Mouse (Mus musculus): ENCODE measurements around the gene Adh6b. TPM values are rescaled to one million over a fixed set of nuclear protein-coding genes. Genes with fewer than 3 reads are reported as not detected.

The Adh6b gene
- polyA plus RNA-seq, 1 experiment from 2014 or later, result 0.30 TPM

DNA sequence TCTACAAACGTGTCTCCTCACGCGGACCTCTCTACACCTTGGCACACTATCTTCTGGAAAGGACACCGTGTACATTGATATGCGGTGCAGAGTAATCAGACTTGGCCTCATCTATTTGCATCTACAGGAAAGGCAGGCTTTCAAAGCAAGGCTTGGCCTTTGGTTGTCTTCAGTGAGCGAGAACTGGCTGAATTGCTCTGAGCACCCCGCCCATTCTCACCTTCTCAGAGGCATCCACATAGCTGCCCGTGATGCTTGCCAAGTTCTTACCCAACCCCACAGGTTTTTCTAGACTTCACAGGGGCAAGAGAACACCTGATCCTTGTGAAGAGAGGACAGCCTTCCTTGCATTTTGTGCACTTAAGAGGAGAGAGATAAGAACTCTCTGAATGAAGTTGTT is 31.7 kb upstream of the Adh6b start:
- 78% methylated on average over 8 of the region's 8 CpGs for WGBS (ENCODE audit: insufficient replicate concordance)
- H3K27me3 ChIP-seq (ENCODE audit: control insufficient read depth, insufficient read depth, low read depth, low read length), result no peaks in the 10 kb centered on the region
- no peak overlapping the region for H3K27ac ChIP-seq (ENCODE audit: low read length)
- H3K4me3 ChIP-seq (ENCODE audit: low read depth, low read length), result no peak overlapping the region
- no peak overlapping the region for H3K4me2 ChIP-seq (ENCODE audit: low read depth, low read length)
- H3K9ac ChIP-seq (ENCODE audit: low read depth, low read length), result no peak overlapping the region
- no peaks in the 10 kb centered on the region for H3K36me3 ChIP-seq (ENCODE audit: control insufficient read depth, insufficient read depth)
- no peak for ATAC-seq (ENCODE audit: low read depth)
- peaks cover 3% of the 10 kb centered on the region; the same call in 1 of the 2 replicates for H3K4me1 ChIP-seq (ENCODE audit: control insufficient read depth, low read depth, low read length)
- no peaks in the 10 kb centered on the region for H3K9me3 ChIP-seq (replicated peaks; ENCODE audit: control insufficient read depth, low read length)

DNA sequence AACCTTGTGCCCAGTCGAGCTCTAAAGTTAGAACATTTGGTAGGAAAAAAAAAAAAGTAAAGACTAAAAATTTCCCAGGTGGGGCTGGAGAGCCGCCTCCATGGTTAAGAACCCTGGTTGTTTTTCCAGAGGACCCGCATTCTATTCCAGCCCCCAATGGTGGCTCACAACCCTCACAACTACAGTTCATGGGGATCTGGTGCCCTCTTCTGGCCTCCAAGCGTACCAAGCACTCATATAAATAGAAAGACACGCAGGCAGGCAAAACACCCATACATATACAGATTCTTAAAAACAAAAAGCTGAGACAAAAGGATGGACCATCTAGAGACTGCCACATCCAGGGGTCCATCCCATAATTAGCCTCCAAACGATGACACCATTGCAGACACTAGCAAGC is 30.6 kb upstream of the Adh6b start:
- no peak overlapping the region for H3K9ac ChIP-seq (ENCODE audit: low read depth, low read length)
- H3K27me3 ChIP-seq (ENCODE audit: control insufficient read depth, insufficient read depth, low read depth, low read length), result no peaks in the 10 kb centered on the region
- no peaks in the 10 kb centered on the region for H3K9me3 ChIP-seq (replicated peaks; ENCODE audit: control insufficient read depth, low read length)
- no peaks in the 10 kb centered on the region for H3K4me1 ChIP-seq (ENCODE audit: control insufficient read depth, low read depth, low read length)
- H3K36me3 ChIP-seq (ENCODE audit: control insufficient read depth, insufficient read depth), result no peaks in the 10 kb centered on the region
- H3K27ac ChIP-seq (ENCODE audit: low read length), result no peak overlapping the region
- 66% methylated on average over 6 of the region's 6 CpGs for WGBS (ENCODE audit: insufficient replicate concordance)
- no peak overlapping the region for H3K4me2 ChIP-seq (ENCODE audit: low read depth, low read length)
- H3K4me3 ChIP-seq (ENCODE audit: low read depth, low read length), result no peak overlapping the region
- ATAC-seq (ENCODE audit: low read depth), result no peak

DNA sequence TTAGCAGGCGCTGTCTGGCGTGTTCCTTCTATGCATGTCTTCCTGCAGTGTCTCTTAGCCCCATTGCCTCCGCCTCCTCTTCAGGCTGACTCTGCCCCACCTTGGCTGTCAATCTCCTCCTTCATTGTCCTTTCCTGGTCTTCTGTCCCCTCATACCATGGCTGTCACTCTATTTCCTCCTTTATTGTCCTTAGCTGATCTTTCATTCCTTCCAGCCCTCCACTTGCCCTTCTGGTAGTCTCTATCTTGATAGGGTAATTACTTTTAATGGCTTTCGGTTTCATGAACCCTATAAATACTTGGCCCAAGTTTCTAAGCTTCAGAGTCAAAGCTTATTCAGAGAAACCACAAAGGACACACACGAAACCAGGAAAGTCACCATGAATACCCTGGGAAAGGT is 28.6 kb upstream of the Adh6b start, which contains the start of gene Adh6a:
Gene Adh6a, plus strand, starts transcription at position 322 of the 400 bp plus-strand sequence.
- H3K36me3 ChIP-seq (ENCODE audit: control insufficient read depth, insufficient read depth), result no peaks in the 10 kb centered on the region
- no peaks in the 10 kb centered on the region for H3K9me3 ChIP-seq (replicated peaks; ENCODE audit: control insufficient read depth, low read length)
- no peaks in the 10 kb centered on the region for H3K27me3 ChIP-seq (ENCODE audit: control insufficient read depth, insufficient read depth, low read depth, low read length)
- H3K4me1 ChIP-seq (ENCODE audit: control insufficient read depth, low read depth, low read length), result no peaks in the 10 kb centered on the region
- no peak for ATAC-seq (ENCODE audit: low read depth)
- H3K4me3 ChIP-seq (ENCODE audit: low read depth, low read length), result no peak within 1 kb of the TSS
- no peak within 1 kb of the TSS for H3K27ac ChIP-seq (ENCODE audit: low read length)
- 58% methylated on average over 5 of the region's 5 CpGs for WGBS (ENCODE audit: insufficient replicate concordance)
- no peak within 1 kb of the TSS for H3K9ac ChIP-seq (ENCODE audit: low read depth, low read length)
- no peak within 1 kb of the TSS for H3K4me2 ChIP-seq (ENCODE audit: low read depth, low read length)

DNA sequence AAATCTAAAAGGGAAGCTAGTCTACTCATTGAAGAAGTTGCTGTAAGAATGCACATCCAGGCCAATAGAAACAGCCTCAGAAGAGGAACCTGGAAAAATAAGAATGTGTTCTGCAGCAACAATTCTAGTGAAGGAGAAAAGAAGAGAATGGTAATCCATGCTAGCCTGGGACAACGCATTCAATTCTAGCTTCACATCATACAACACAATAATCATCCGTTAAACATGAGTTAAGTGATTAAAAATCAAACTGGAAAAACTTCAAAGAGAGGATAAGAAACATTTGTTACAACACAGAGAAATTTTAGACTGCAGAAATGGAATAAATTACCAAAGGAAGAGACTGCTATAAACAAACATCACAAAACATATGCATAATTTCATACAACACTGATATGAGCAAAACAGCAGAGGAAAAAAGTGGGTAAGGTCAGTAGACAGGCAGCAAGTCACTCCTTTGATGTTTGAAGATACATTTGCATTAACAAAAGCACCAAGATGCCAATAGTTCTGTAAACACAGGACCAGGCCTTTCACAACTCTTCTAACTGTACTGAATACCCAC is 24.6 kb upstream of the Adh6b start:
- no peaks in the 10 kb centered on the region for H3K36me3 ChIP-seq (ENCODE audit: control insufficient read depth, insufficient read depth)
- no peak overlapping the region for H3K4me3 ChIP-seq (ENCODE audit: low read depth, low read length)
- 63% methylated on average over 2 of the region's 2 CpGs for WGBS (ENCODE audit: insufficient replicate concordance)
- H3K9me3 ChIP-seq (replicated peaks; ENCODE audit: control insufficient read depth, low read length), result no peaks in the 10 kb centered on the region
- H3K4me2 ChIP-seq (ENCODE audit: low read depth, low read length), result no peak overlapping the region
- H3K27me3 ChIP-seq (ENCODE audit: control insufficient read depth, insufficient read depth, low read depth, low read length), result no peaks in the 10 kb centered on the region
- H3K4me1 ChIP-seq (ENCODE audit: control insufficient read depth, low read depth, low read length), result no peaks in the 10 kb centered on the region
- H3K9ac ChIP-seq (ENCODE audit: low read depth, low read length), result no peak overlapping the region
- no peak for ATAC-seq (ENCODE audit: low read depth)
- no peak overlapping the region for H3K27ac ChIP-seq (ENCODE audit: low read length)

DNA sequence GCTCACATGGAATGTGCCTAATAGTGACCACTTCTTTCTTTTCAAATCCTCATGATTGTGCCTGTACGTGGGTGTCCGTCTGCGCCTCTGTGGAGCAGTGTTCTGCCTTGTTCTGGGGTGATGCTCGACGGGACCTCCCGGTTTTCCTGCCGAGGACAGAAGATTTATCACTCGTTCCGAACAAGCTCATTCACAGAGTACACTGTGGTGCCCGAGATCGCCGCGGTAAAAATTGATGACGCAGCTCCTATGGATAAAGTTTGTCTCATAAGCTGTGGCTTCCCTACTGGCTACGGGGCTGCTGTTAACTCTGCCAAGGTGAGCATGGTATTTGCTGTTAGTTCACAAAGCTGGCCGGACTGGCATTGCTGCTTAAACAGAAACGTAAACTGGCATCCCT is 16.6 kb upstream of the Adh6b start:
- no peak overlapping the region for H3K4me3 ChIP-seq (ENCODE audit: low read depth, low read length)
- no peaks in the 10 kb centered on the region for H3K4me1 ChIP-seq (ENCODE audit: control insufficient read depth, low read depth, low read length)
- no peaks in the 10 kb centered on the region for H3K9me3 ChIP-seq (replicated peaks; ENCODE audit: control insufficient read depth, low read length)
- H3K36me3 ChIP-seq (ENCODE audit: control insufficient read depth, insufficient read depth), result no peaks in the 10 kb centered on the region
- no peak overlapping the region for H3K4me2 ChIP-seq (ENCODE audit: low read depth, low read length)
- WGBS (ENCODE audit: insufficient replicate concordance), result 79% methylated on average over 17 of the region's 17 CpGs
- H3K27ac ChIP-seq (ENCODE audit: low read length), result no peak overlapping the region
- no peaks in the 10 kb centered on the region for H3K27me3 ChIP-seq (ENCODE audit: control insufficient read depth, insufficient read depth, low read depth, low read length)
- no peak for ATAC-seq (ENCODE audit: low read depth)
- H3K9ac ChIP-seq (ENCODE audit: low read depth, low read length), result no peak overlapping the region

DNA sequence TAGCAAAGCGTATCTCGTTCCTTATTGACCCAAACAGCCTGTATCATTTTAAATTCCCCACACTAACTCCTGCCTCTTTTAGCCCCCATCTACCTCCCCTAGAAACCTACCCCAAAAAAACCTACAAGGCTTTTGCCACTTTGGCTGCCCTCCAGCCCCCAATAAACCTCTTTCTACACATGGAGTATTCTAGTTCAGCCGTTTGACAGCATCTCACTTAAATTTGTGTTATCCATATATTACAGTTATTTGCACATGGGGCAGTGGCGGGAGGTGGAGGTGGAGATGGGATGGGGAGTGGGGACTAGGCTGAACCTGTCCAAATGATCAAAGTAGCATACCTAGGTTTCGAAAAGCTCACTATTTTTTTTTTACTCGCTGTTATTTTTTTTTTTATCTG is 16.1 kb upstream of the Adh6b start:
- Histone ChIP-seq H3K36me3 (ENCODE audit: control insufficient read depth, insufficient read depth) (no peaks in the 10 kb centered on the region), H3K4me1 (ENCODE audit: control insufficient read depth, low read depth, low read length) (no peaks in the 10 kb centered on the region), H3K27me3 (ENCODE audit: control insufficient read depth, insufficient read depth, low read depth, low read length) (no peaks in the 10 kb centered on the region), H3K9me3 (replicated peaks; ENCODE audit: control insufficient read depth, low read length) (no peaks in the 10 kb centered on the region), H3K4me2 (ENCODE audit: low read depth, low read length) (no peak overlapping the region), H3K9ac (ENCODE audit: low read depth, low read length) (no peak overlapping the region), H3K27ac (ENCODE audit: low read length) (no peak overlapping the region), H3K4me3 (ENCODE audit: low read depth, low read length) (no peak overlapping the region)
- no peak for ATAC-seq (ENCODE audit: low read depth)
- 69% methylated on average over 6 of the region's 6 CpGs for WGBS (ENCODE audit: insufficient replicate concordance)

DNA sequence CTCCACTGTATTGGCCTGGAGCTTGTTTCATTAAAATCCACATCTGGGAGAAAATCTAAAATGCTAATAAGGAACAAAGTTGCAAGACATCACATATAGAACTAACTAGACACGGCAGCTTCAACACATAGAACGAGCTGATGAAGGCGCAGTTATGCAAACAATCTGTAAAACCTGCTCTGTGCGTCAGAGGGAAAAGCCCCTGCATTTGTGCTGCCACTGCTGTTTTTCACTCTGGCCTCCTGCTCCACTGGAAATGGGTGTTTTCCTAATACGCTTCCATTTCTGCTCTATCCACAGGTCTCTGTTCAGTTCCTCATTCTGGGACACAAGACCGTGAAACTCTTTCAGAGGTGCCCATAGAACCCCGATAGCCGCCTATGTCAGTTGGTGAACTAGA is 7.7 kb upstream of the Adh6b start:
- H3K9ac ChIP-seq (ENCODE audit: low read depth, low read length), result no peak overlapping the region
- H3K36me3 ChIP-seq (ENCODE audit: control insufficient read depth, insufficient read depth), result no peaks in the 10 kb centered on the region
- no peaks in the 10 kb centered on the region for H3K27me3 ChIP-seq (ENCODE audit: control insufficient read depth, insufficient read depth, low read depth, low read length)
- H3K4me3 ChIP-seq (ENCODE audit: low read depth, low read length), result no peak overlapping the region
- 65% methylated on average over 8 of the region's 8 CpGs for WGBS (ENCODE audit: insufficient replicate concordance)
- H3K4me1 ChIP-seq (ENCODE audit: control insufficient read depth, low read depth, low read length), result no peaks in the 10 kb centered on the region
- no peaks in the 10 kb centered on the region for H3K9me3 ChIP-seq (replicated peaks; ENCODE audit: control insufficient read depth, low read length)
- no peak for ATAC-seq (ENCODE audit: low read depth)
- H3K4me2 ChIP-seq (ENCODE audit: low read depth, low read length), result no peak overlapping the region
- H3K27ac ChIP-seq (ENCODE audit: low read length), result no peak overlapping the region

DNA sequence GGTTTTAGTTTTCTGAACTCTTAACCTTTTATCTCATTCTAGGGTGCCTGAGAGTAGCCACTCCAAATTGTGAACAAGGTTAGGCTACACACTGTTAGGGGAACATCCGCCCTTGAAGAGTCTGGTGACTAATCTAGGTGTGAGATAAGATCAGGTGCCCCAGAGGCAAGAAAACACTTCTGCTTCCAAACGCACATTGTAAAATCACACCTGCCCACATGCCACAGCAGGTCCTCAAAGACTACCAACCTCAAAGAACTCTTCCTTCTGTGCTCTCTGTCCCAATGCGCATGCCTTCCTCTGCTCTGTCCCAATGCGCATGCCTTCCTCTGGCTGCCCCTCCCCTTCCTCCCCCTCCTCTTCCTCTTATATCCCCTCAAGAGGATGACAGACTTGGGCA is 7.3 kb upstream of the Adh6b start:
- Histone ChIP-seq H3K4me3 (ENCODE audit: low read depth, low read length) (no peak overlapping the region), H3K4me1 (ENCODE audit: control insufficient read depth, low read depth, low read length) (no peaks in the 10 kb centered on the region), H3K9ac (ENCODE audit: low read depth, low read length) (no peak overlapping the region), H3K4me2 (ENCODE audit: low read depth, low read length) (no peak overlapping the region), H3K27me3 (ENCODE audit: control insufficient read depth, insufficient read depth, low read depth, low read length) (no peaks in the 10 kb centered on the region), H3K9me3 (replicated peaks; ENCODE audit: control insufficient read depth, low read length) (no peaks in the 10 kb centered on the region), H3K36me3 (ENCODE audit: control insufficient read depth, insufficient read depth) (no peaks in the 10 kb centered on the region), H3K27ac (ENCODE audit: low read length) (no peak overlapping the region)
- no peak for ATAC-seq (ENCODE audit: low read depth)
- WGBS (ENCODE audit: insufficient replicate concordance), result 57% methylated on average over 4 of the region's 4 CpGs

DNA sequence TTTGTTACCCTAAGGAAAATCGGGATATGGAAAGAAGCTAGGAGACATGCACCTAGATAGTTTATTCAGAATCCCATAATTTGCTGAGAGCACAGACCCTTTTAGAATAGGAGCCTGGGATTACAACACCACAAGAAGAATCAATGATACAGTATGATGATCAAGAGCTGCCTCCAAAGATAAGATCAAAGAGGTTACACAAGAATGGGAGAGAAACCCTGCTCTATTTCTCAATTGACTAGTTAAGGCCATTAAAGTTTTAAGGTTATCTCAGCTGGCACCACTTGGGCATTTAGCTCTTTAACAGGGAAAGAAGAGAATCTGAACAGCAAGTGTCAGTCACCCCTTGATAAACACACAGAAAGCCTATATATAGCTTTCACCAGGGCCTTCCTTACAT is 6.0 kb upstream of the Adh6b start:
- WGBS (ENCODE audit: insufficient replicate concordance), result 59% methylated on average over 1 of the region's 1 CpGs
- Histone ChIP-seq H3K4me2 (ENCODE audit: low read depth, low read length) (no peak overlapping the region), H3K9ac (ENCODE audit: low read depth, low read length) (no peak overlapping the region), H3K27ac (ENCODE audit: low read length) (no peak overlapping the region), H3K27me3 (ENCODE audit: control insufficient read depth, insufficient read depth, low read depth, low read length) (no peaks in the 10 kb centered on the region), H3K4me3 (ENCODE audit: low read depth, low read length) (no peak overlapping the region), H3K4me1 (ENCODE audit: control insufficient read depth, low read depth, low read length) (no peaks in the 10 kb centered on the region), H3K9me3 (replicated peaks; ENCODE audit: control insufficient read depth, low read length) (no peaks in the 10 kb centered on the region), H3K36me3 (ENCODE audit: control insufficient read depth, insufficient read depth) (no peaks in the 10 kb centered on the region)
- ATAC-seq (ENCODE audit: low read depth), result no peak
